Mouse (Mus musculus): Measurements from ENCODE around the gene Ggnbp2. TPM values are rescaled to one million over a fixed set of nuclear protein-coding genes. Genes with fewer than 3 reads are reported as not detected.
A peak's percentile ranks its signal among the peaks of the same experiment; 100 is the strongest.
"Not testable (repeated sequence)": the region's sequence is repeated elsewhere in the genome, so short reads cannot be mapped to it uniquely, and the experiment has no call there.

Gene Ggnbp2
- polyA plus RNA-seq, 1 experiment: 522 TPM

GRCm38 (mm10) chr11:84885238-84885637 is 14.6 kb upstream of the Ggnbp2 start:
- WGBS: 76% methylated on average over 4 of the region's 4 CpGs
- H3K4me1 ChIP-seq (ENCODE audit: control insufficient read depth, insufficient read depth, low read length): peaks cover 3% of the 10 kb centered on the region; the same call in 1 of the 2 replicates
- H3K4me3 ChIP-seq (ENCODE audit: insufficient read depth, low read depth, low read length): no peak overlapping the region
- H3K27ac ChIP-seq (ENCODE audit: insufficient read depth, low read depth, low read length): no peak overlapping the region
- no peak for TF ChIP-seq POLR2A (IDR thresholded peaks at IDR 0.05; ENCODE audit: insufficient read depth, low read depth, low read length)
- no peak for TF ChIP-seq CTCF (IDR thresholded peaks at IDR 0.05; ENCODE audit: insufficient read depth, low read depth, low read length)

- Histone ChIP-seq H3K4me3 (ENCODE audit: insufficient read depth, low read depth, low read length) (no peak overlapping the region), H3K27ac (ENCODE audit: insufficient read depth, low read depth, low read length) (no peak overlapping the region), H3K4me1 (ENCODE audit: control insufficient read depth, insufficient read depth, low read length) (peaks cover 3% of the 10 kb centered on the region; the same call in 1 of the 2 replicates)
- no peak for TF ChIP-seq CTCF (IDR thresholded peaks at IDR 0.05; ENCODE audit: insufficient read depth, low read depth, low read length)
- no peak for TF ChIP-seq POLR2A (IDR thresholded peaks at IDR 0.05; ENCODE audit: insufficient read depth, low read depth, low read length)
- 93% methylated on average over 7 of the region's 7 CpGs for WGBS
Measured at GRCm38 (mm10) chr11:84882346-84882745, 11.7 kb upstream of the Ggnbp2 start.

GRCm38 (mm10) chr11:84880971-84881370 is 10.4 kb upstream of the Ggnbp2 start:
- Histone ChIP-seq H3K27ac (ENCODE audit: insufficient read depth, low read depth, low read length) (no peak overlapping the region), H3K4me3 (ENCODE audit: insufficient read depth, low read depth, low read length) (peak overlapping the region; percentile 58), H3K4me1 (ENCODE audit: control insufficient read depth, insufficient read depth, low read length) (peaks cover 3% of the 10 kb centered on the region; the same call in 1 of the 2 replicates)
- WGBS: 46% methylated on average over 9 of the region's 9 CpGs
- TF ChIP-seq POLR2A (IDR thresholded peaks at IDR 0.05; ENCODE audit: insufficient read depth, low read depth, low read length): no peak
- TF ChIP-seq CTCF (IDR thresholded peaks at IDR 0.05; ENCODE audit: insufficient read depth, low read depth, low read length): no peak

GRCm38 (mm10) chr11:84880465-84880961 is 9.9 kb upstream of the Ggnbp2 start:
- peaks cover 3% of the 10 kb centered on the region; the same call in 1 of the 2 replicates for H3K4me1 ChIP-seq (ENCODE audit: control insufficient read depth, insufficient read depth, low read length)
- H3K4me3 ChIP-seq (ENCODE audit: insufficient read depth, low read depth, low read length): peak overlapping the region; percentile 58
- 0% methylated on average over 24 of the region's 24 CpGs for WGBS
- no peak overlapping the region; the same call in 1 of the 2 replicates for H3K27ac ChIP-seq (ENCODE audit: insufficient read depth, low read depth, low read length)
- TF ChIP-seq POLR2A (IDR thresholded peaks at IDR 0.05; ENCODE audit: insufficient read depth, low read depth, low read length) (no peak), CTCF (IDR thresholded peaks at IDR 0.05; ENCODE audit: insufficient read depth, low read depth, low read length) (peak; percentile 45)

GRCm38 (mm10) chr11:84879772-84880464 is 9.3 kb upstream of the Ggnbp2 start, which contains the start of the genes Myo19 and Pigw:
Gene Myo19, plus strand, starts transcription at chr11:84880148.
Gene Pigw, minus strand, starts transcription at chr11:84880285.
- peak within 1 kb of the TSS; percentile 58 for H3K4me3 ChIP-seq (ENCODE audit: insufficient read depth, low read depth, low read length)
- TF ChIP-seq POLR2A (IDR thresholded peaks at IDR 0.05; ENCODE audit: insufficient read depth, low read depth, low read length) (peak; percentile 83), CTCF (IDR thresholded peaks at IDR 0.05; ENCODE audit: insufficient read depth, low read depth, low read length) (0 out of 2 replicates have a peak, but pooled peaks have one; percentile 7)
- WGBS: under 1% methylated on average over 81 of the region's 81 CpGs
- peaks cover 3% of the 10 kb centered on the region; the same call in 1 of the 2 replicates for H3K4me1 ChIP-seq (ENCODE audit: control insufficient read depth, insufficient read depth, low read length)
- H3K27ac ChIP-seq (ENCODE audit: insufficient read depth, low read depth, low read length): no peak within 1 kb of the TSS; the same call in 1 of the 2 replicates

GRCm38 (mm10) chr11:84879007-84879771 is 8.6 kb upstream of the Ggnbp2 start:
- H3K4me3 ChIP-seq (ENCODE audit: insufficient read depth, low read depth, low read length): peak overlapping the region; percentile 58
- no peak overlapping the region for H3K27ac ChIP-seq (ENCODE audit: insufficient read depth, low read depth, low read length)
- peaks cover 3% of the 10 kb centered on the region; the same call in 1 of the 2 replicates for H3K4me1 ChIP-seq (ENCODE audit: control insufficient read depth, insufficient read depth, low read length)
- 21% methylated on average over 6 of the region's 7 CpGs for WGBS
- TF ChIP-seq POLR2A (IDR thresholded peaks at IDR 0.05; ENCODE audit: insufficient read depth, low read depth, low read length) (no peak), CTCF (IDR thresholded peaks at IDR 0.05; ENCODE audit: insufficient read depth, low read depth, low read length) (no peak)

GRCm38 (mm10) chr11:84876020-84876419 is 5.4 kb upstream of the Ggnbp2 start:
- 58% methylated on average over 1 of the region's 1 CpGs for WGBS
- H3K4me1 ChIP-seq (ENCODE audit: control insufficient read depth, insufficient read depth, low read length): not testable (repeated sequence)

GRCm38 (mm10) chr11:84873042-84873833 is 2.6 kb upstream of the Ggnbp2 start:
- TF ChIP-seq POLR2A (IDR thresholded peaks at IDR 0.05; ENCODE audit: insufficient read depth, low read depth, low read length) (no peak), CTCF (IDR thresholded peaks at IDR 0.05; ENCODE audit: insufficient read depth, low read depth, low read length) (no peak)
- H3K4me3 ChIP-seq (ENCODE audit: insufficient read depth, low read depth, low read length): no peak overlapping the region
- 86% methylated on average over 1 of the region's 1 CpGs for WGBS
- no peaks in the 10 kb centered on the region for H3K4me1 ChIP-seq (ENCODE audit: control insufficient read depth, insufficient read depth, low read length)
- H3K27ac ChIP-seq (ENCODE audit: insufficient read depth, low read depth, low read length): no peak overlapping the region

More at GRCm38 (mm10) chr11:84876020-84876419, 5.4 kb upstream of the Ggnbp2 start:
- not testable (repeated sequence) for H3K4me3 ChIP-seq (ENCODE audit: insufficient read depth, low read depth, low read length); H3K27ac ChIP-seq (ENCODE audit: insufficient read depth, low read depth, low read length)

Data from olfactory bulb, adult 2 months (tissue).